Mouse (Mus musculus): ENCODE measurements around the gene E130311K13Rik.

The E130311K13Rik gene

DNA sequence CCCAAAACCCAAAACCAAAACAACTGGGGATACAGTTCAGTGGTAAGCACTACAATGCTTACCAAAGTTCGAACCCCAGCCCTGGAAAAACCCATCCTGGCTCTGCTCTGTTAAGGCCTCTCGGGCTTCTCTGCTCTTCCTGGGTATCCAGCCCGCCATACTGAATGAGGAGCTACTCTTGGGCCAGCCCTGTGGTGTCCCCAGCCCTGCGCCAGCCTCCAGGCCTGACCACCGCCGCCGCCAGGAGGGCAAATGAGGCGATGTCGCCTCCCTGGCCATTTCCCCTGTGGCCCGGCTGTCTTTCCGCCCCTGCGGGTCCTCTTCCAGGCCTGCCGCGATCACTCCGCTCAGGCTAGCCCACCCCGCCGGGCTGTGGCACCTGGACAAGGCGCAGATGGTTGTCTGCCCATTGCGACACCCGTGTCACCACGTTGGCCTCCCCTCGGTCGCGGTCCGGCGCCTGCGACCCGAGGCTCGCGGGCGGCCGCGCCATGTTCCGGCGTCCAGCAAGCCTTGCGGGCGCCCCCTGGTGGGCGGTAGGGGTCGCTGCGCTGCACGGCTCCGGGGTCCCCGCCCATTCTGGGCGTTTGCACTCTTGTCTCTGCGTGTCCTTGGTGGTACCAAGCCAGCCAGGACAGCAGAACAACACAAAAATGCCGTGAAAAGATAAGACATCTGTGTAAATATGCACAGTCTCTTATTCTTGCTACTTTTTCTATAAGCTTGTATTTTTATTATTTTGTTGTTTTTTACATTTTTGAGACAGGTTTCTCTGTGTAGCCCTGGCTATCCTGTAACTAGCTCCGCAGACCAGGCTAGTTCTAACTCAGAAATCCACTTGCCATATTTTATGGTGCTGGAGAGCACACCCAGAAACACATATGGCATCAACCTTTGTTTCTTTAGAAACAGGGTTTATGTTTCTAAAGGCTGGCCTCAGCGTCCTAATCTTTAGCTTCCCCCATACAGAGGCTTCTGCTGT, at the start of gene E130311K13Rik:
E130311K13Rik (minus strand) TSS at position 595 of the 982 bp plus-strand sequence.
- DNase-seq = peak; percentile 96

DNA sequence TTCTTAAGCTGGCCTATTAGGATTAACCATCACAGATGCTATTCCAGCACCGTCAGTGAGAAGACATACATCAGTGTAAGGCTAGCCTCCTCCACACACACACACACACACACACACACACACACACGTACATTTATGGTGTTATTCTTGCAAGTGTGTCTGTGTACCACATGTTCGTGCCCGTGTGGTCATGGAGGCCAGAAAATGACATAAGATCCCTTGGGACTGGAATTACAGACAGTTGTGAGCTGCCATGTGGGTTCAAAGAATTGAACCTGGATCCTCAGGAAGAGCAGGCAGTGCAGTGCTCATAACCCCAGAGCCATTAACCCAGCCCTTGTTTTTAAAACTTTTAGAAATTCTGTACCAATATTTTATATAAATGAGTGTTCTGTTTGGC, 48.6 kb upstream of the E130311K13Rik start:
- no peak for DNase-seq

DNA sequence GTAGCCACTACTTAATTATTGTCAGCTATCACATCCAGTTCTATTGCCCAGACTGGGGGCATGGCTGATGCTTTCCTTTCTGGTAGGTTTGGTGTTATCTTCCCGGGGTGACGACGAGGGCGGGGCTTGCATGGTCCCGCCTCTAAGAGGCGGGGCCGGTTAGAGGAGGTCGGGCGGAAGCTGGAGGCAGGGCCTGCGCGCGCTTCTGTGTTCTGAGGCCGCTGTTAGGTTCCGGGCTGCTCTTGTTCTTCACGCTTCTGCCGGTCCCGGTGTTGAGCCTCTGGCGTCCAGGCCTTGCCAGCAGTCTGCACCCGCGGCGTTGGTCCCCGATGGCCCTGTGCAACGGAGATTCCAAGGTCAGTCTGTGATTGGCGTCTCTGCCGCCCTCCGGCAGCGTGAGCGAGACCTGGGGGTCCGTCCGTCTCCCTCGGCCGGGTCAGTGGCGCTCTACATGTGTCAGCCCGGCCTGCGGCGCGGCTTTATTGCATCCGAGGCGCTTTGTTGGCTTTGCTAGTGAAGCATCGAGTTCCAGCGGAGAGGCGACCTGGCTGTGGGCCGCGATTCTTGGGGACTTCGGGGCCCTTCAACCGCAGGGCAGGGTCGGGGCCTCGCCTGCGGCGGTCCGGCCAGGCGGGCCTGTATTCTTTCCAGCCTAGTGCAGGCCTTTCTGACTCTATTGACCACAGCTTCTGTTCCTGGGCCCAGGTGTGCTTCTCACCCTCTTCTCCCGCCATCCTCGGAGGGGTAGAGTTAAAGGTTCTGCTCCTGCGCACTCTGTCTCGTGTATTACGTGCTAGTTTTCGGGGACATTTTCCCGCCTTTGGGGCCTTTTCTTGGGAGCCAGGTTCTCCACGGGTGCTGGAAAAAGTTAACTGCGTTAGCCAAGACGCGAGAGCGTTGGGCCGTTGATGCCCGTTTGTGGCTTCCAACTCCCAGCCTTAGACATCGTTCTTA, 47.0 kb upstream of the E130311K13Rik start, which contains the start of gene Gmps:
Gmps (plus strand) TSS at position 152 of the 954 bp plus-strand sequence.
- peak; percentile 96 for DNase-seq

GRCm38 (mm10) chr3:63965929-63966328, 36.7 kb upstream of the E130311K13Rik start:
- no peak for DNase-seq

- DNase-seq = no peak
Observed at GRCm38 (mm10) chr3:63964922-63965249, 35.6 kb upstream of the E130311K13Rik start.

DNA sequence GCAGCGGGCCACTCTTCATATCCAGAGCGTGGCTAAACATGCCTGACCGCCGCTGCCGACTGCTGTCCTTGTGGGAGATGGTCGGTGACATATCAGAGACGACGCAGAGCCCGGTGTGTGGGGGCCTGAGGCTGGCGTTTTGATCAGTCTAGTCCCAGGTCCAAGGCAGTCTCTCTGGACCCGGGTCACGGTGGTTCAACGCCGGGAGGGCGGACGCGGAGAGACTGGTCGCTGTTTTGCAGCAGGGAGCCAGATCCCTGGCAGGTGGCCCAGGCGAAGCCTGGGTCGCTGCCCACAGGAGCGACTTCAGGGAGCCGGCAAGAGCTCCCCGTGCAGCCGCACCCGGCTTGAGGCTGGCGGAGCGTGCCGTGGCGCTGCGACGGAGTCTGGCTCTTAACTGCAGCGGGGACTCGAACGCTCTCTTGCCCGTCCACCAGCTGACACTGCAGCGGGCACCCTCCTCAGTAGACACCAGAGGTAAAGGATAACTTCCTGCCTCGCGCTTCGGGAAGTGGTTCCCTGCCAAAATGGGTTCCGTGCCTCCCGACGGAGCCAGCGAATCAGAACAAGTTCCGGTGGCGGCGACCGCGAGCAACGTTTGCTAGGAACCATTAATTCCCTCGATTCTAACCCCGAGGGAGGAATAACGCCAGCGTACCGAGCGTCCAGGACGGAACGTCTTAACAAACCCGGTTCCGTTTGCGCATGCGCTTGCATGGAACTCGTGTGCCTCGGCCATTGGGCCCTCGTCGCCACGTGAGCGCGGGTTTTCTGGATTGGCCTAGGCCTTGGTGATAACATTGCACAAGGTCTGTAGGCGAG, 35.0 kb upstream of the E130311K13Rik start, which contains the start of gene Slc33a1:
Slc33a1 (minus strand) TSS at position 669 of the 822 bp plus-strand sequence.
- peak; percentile 100 for DNase-seq

DNA sequence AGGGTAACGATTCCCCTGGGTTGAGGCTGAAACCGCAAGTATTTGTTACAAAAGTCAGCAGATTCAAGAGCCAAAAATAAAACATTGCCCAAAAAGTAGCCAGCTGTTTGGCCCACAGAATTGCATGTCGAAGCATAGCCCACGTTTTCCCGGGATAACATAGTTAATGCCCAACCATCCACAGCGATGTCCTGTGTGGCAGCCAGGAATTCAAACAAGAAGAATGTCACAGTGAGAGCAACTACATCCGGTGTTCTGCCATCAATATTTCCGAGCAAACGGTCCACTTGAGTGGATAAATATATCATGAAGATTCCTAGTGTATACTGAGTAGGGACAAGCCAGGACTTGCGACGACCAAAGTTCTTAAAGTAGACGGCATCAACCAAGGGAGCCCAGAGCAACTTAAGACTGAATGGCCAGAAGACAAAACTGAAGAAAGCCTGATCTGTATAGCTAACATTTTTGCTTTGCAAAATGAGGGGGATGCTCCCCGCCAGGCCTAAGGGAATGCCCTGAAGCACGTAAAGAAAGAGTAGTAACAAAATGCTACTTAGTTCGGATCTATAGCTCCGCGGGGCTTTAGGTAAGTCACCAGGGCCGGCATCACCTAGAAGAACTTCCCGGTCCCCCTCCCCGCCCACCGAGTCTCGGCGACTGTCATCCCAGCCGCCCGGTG, 34.3 kb upstream of the E130311K13Rik start:
- DNase-seq = peak; percentile 32

GRCm38 (mm10) chr3:63949837-63950236, 20.6 kb upstream of the E130311K13Rik start:
- no peak for DNase-seq

DNA sequence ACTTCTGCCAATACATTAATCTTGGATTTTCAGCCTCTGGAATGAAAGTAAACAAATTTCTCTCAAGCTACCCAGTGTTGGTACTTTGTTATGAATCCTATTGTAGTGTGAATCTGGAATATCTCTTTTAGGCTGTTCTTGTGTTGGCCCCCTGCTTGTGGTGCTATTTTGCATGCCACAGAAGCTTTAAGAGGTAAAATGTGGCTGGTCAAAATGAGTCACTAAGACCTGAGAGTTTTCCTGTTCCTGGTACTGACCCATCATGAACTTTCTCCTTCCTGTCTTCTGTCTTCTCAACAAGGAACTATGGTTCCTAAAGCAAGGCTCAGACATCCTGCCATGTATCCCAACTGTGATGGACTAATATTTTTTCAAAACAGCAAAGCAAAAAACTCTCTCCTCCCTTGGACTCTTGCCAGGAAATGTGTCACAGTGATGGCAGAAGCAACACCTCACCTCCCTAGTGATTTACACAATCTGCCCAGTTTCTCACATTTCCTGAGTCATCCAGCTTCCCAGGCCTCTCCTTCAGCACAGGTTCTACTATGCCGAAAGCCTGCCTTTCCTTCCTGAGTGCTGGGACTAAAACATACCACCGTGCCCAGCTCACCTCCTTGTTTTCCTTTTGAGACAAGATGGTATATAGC, 12.1 kb upstream of the E130311K13Rik start:
- peak; percentile 11 for DNase-seq

GRCm38 (mm10) chr3:63938928-63939327, 9.7 kb upstream of the E130311K13Rik start:
- peak; percentile 32 for DNase-seq

DNA sequence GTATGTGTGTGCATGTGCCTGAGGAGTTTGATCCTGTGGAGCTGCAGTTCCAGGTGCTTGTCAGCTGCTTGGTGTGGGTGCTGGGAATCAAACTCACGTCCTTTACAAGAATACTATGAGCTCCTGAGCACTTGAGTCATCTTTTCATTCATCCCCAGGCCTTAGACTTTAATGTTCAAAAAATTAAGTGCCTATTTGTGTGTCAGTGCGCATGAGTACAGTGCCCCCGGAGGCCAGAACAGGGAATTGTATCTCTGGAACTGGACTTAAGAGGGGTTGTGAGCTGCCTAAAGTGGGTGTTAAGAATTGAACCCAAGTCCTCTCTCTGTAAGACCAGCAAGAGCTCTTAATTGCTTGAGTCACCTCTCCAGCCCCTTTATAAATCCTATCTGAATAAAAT, 9.6 kb downstream of the E130311K13Rik start:
- peak; percentile 39 for DNase-seq

- no peak for DNase-seq
Observed at GRCm38 (mm10) chr3:63910301-63910700, 19.0 kb downstream of the E130311K13Rik start.

DNA sequence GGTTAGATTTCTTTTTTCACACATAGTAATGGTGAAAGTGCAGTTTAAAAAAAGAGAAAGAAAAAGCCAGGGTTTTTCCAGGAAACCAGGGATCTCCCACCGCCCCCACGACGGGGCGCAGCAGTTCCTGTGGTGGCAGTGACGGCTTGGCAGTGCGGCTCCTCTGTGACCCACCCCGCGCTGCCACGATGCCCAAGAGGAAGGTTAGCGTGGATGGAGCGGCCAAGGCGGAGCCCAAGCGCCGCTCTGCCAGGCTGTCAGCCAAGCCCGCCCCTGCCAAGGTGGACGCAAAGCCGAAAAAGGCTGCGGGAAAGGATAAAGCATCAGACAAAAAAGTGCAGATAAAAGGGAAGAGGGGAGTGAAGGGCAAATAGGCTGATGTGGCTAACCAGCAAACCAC, 24.0 kb downstream of the E130311K13Rik start:
- DNase-seq = peak; percentile 45

DNA sequence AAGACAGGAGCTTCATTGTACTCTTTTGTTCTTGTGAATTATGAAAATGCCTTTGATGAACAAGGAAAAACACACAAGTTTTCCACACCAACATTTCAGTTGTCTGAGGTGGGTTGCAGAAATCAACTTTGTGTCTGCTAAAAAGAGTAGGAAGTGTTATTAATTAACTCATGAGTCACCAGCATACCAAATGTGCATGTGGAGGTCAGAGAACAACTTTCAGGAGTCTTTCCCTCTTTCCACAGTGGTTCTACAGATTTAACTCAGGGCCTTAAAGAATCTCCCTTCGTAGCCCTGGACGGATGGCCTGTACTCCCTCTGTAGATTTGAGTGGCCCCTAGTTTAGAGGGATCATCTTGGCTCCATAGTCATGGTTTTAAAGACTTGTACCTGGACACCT, 25.1 kb downstream of the E130311K13Rik start:
- DNase-seq = no peak

- peak; percentile 7 for DNase-seq
Observed at GRCm38 (mm10) chr3:63900021-63900571, 29.2 kb downstream of the E130311K13Rik start.

DNA sequence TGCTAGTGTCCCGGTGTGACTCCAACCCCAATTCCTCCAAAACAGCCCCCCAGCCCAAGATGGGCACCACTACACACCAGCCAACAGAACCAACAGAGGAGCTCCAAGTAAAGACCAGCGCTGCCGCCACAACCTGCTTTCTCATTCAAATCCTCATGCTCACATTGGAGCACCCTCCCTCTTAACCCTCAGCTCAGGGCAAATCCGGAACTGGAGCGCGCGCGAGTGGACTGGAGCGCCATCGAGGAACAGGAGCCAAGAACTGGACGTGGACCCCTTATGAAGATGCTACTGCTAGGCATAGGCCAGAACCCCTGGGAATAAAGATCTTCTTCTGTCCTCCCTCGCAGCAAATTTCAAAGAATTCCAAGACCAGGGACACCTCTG, 30.0 kb downstream of the E130311K13Rik start, which contains the start of gene Plch1:
Plch1 (minus strand) TSS at position 164 of the 387 bp plus-strand sequence.
- peak; percentile 79 for DNase-seq

- DNase-seq = peak; percentile 91
Observed at GRCm38 (mm10) chr3:63898581-63899308, 30.5 kb downstream of the E130311K13Rik start.

- no peak for DNase-seq
Observed at GRCm38 (mm10) chr3:63897177-63897576, 32.1 kb downstream of the E130311K13Rik start.

- no peak for DNase-seq
Observed at GRCm38 (mm10) chr3:63896303-63896702, 33.0 kb downstream of the E130311K13Rik start.

GRCm38 (mm10) chr3:63895786-63896185, 33.5 kb downstream of the E130311K13Rik start:
- DNase-seq = no peak

Data from kidney, postnatal 10 days (tissue).